Mouse (Mus musculus) olfactory bulb, adult 2 months (tissue): ENCODE measurements at regions not wholly inside any gene's neighbourhood (a gene's known extent, or its start where the extent isn't known, plus 50 kb on each side); places are given as distances from the start of the nearest gene placed in this dataset.

Experiments used
- CTCF ChIP-seq: fragments of 200-500 bp; IDR thresholded peaks from 2 replicates; pipeline ENCODE4 v1.5.1; 2012; ENCODE audit warnings: low read depth, mild to moderate bottlenecking, low read length, moderate library complexity; ENCODE audit not compliant: insufficient read depth
- POLR2A ChIP-seq: fragments of 200-500 bp; IDR thresholded peaks from 2 replicates; pipeline ENCODE4 v1.6.1; 2012; ENCODE audit warnings: mild to moderate bottlenecking, low read depth, low read length, moderate library complexity; ENCODE audit not compliant: insufficient read depth

DNA sequence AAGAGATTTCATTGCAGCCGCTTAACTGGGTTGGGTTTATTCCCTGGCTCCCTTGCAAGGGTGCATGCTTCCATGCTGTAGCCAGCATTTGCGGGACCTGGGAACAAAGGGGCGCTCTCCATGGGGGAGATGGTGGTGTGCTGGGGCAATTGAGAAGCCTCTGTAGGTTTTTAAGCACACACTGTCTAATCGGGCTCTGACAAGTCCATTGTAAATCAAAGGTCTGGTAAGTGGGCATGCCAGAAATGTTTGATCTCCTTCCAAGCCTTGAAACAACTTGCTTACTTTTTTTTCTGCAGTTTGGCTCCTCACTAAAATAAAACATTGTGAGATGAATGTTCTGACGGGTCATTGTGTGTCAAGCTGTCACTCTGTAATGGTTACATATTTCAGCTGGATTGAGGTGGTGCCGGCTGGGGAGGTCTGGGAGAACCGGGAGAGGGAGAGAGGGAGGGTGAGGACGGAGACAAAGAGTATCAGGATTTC is 330.9 kb upstream of the Zfp507 start:
- TF ChIP-seq CTCF (no peak), POLR2A (no peak)
